Mouse (Mus musculus): ENCODE results near the gene Dock1.

Dock1 gene

DNA sequence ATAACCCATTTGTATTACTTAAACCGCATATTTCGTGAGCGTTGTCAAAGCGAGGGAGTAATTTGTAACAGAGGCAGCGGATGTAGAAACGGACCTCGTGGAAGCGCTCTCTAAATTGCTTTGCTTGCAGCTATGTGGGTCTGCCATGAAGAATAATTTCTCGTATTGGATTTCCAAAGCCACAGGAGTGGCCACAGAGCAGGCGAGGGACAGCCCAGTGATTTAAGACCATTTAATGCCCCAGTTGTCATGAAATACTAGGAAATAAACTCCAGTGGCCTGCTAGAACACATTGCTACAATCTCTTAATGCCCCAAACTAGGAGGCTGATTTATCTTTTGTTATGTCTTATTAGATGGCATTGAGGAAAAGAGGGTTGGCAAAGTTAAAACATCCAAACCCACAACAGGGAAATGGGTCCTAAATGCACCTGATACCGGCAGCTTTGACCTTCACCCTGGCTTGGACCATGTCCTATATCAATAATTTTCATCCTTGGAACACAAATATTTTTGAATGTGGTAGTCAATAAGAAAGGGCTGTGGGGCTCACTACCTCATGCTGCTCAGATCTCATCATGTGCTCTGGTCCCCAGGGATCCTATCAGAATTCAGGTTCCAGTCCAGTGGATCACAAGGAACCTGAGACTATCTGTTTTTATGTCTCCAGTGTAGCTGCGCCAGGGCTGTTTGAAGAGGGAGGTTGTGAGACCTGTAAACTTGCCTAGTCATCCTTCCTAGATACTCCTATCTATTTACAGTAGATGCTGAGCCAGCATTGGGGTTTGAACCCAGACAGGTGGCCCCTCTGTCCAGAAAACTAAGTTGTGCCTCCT is 373.7 kb downstream of the Dock1 start:
- no peak for DNase-seq (ENCODE audit: extremely low spot score, low read depth, low spot score)

DNA sequence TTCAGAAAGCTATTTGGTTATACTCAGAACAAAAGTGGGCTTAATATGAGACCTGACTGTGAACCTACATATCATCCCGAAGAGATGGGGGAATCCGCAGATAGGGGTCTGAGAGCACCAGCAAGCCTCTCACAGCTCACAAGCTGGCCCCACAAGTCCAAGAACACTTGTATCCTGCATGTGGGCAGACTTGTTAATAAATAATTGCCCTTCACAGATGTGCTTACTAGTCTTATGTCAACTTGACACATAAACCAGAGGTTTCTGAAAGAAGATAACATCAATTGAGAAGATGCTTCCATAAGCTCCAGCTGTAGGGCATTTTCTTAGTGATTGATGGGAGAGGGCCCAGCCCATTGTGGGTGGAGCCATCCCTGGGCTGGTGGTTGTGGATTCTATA is 379.0 kb downstream of the Dock1 start:
- DNase-seq (ENCODE audit: extremely low spot score, low read depth, low spot score) = no peak

DNA sequence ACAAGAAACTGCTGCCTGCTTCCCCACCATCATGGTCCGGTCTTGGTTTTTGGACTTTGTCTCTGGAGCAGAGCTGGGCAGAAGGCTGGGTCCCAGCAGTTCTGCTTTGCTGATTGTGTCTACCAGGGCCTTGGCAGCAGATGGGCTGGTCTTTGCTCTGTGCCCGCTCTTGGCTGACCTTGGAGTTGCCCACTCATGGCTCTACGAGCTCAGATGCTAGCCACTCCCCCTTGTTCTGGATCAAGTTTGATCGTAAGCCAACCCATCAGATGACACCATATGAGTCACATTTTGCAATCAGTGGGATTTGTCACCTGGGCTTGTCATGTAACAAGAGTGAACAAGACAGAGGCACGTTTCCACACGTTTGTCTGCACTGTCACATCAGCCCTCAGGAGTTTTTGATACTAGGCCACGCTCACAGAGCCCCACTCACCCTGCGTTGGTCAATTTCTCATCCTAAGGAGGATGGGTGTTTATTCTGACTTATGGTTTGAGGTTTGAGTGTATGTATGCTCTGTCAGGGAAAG is 382.8 kb downstream of the Dock1 start:
- DNase-seq (ENCODE audit: extremely low spot score, low read depth, low spot score) = no peak

DNA sequence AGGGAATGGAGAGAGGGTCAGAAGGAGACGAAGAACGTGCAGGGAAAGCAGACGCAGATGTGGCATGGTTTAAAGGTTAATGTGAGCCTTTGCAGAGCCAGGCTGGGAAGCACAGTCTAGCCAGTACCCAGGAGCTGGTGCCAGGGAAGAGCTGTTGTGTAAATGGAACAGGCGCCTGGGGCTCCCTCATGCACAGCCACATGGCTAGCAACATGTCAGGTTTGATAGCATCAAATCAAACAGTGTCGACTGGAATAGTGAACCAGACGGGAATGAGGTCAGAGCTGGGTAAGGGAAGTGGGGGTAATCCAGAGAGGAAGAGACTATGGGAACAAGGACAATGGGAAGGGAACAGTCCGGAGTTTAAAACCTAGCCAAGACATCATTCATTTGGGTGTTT is 384.2 kb downstream of the Dock1 start:
- no peak for DNase-seq (ENCODE audit: extremely low spot score, low read depth, low spot score)

DNA sequence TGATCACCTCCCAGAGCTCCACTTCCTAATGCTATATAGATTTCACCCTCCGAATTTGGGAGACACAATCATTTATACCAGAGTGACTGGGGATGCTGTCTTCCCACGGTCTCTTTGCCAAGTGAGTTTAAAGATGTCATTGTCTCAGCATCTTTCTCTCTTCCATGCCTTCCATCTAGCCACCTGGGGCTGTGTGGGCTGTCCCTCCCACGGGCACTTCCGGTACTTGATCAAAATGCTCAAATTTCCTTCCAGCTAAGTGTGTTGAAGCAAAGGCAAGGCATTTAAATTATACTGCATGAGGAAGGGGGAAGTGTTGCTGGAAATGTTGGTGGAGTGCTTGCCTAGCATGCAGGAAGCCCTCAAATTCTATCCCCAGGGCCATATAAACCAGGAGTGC is 388.6 kb downstream of the Dock1 start:
- no peak for DNase-seq (ENCODE audit: extremely low spot score, low read depth, low spot score)

DNA sequence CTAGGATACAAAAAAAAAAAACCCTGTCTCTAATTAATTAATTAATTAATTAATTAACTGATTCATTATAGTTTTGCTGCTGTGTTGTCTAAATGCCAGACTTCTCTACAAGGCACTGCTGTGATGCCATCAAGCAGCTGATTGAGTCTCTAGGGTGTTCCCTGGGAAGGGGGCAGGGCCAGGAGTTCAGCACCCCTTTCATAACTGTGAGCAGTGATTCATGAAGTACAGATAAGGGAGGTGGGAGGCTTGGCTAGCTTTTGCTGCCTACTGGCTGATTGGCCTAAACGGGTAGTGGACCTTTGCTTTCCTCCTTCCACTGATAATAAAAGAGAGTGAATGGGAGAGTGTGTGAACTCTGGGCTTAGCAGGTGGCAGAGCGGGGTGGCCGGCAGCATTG is 389.1 kb downstream of the Dock1 start:
- no peak for DNase-seq (ENCODE audit: extremely low spot score, low read depth, low spot score)

DNA sequence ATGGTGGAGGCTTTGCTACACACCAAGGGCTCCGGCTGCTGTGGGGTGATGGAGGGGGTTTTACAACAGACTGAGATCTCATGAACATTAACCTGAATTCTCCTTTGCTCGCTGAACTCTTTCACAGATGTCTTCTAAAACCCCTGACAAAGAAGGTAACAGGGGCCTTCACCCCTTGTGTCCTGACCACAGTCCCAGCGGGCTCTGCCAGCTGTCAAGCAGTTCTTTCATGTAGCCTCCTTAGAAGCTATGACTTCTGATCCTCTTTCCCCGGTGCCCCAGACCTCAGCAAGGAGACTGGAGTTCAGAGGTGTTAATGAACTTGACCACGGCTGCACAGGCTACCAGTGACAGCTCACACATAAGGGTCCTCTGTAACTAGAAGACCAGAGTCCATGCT is 393.4 kb downstream of the Dock1 start:
- DNase-seq (ENCODE audit: extremely low spot score, low read depth, low spot score) = no peak

DNA sequence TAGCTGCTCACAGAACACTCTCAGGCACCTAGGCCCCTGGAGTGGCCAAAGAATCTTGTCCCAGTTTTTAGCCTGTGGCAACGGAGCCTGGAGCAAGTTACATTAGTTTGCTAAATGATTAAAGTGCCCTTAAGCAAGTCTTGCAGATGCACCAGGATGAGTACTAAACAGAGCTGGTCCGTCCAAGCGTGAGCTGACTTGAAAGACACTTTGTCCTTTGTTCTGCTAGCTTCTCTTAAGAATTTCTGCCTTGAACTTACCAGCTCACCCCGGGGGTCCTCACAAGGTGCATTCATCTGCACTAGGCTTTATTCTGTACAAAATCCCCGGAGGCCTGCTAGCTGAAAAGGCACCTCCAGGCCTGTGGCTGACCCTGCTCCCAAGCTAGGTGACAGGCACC is 394.8 kb downstream of the Dock1 start:
- DNase-seq (ENCODE audit: extremely low spot score, low read depth, low spot score) = no peak

DNA sequence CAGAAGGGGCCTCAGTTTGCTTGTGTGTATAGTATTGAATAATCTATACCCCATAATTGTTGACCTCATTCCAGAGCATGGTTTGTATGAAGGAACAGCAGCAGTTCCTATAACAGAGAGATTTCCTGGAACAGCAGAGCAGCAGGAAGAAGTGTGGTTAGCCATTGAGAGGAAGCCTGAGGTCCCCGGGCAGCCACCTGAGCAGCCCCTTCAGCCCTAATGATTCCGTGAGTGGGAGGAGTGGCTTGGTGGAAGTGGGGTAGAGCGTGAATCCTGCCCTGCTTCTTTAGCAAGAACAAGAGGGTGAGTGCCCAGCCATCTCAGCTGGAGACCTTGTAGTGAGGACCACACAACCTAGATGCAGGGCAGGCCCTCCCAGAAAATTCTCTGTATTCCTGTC is 398.4 kb downstream of the Dock1 start:
- no peak for DNase-seq (ENCODE audit: extremely low spot score, low read depth, low spot score)

DNA sequence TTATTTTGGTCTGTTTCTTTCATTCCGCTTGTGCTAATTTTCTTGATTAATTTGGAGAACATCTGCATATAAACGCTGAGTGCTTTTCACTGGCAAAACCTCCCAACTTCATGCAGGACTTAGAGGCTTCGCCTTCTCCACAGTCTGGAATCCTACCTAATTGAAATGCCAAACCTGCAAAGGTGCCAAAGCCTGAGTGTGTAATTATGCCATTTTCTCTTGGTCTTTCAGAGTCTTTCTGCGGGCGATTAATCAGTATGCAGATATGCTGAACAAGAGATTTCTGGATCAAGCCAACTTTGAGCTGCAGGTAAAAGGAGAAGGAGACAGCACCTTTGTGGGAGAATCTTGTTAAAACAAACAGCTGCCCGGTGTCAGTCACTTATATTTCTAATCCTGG is 406.4 kb downstream of the Dock1 start:
- DNase-seq (ENCODE audit: extremely low spot score, low read depth, low spot score) = no peak

DNA sequence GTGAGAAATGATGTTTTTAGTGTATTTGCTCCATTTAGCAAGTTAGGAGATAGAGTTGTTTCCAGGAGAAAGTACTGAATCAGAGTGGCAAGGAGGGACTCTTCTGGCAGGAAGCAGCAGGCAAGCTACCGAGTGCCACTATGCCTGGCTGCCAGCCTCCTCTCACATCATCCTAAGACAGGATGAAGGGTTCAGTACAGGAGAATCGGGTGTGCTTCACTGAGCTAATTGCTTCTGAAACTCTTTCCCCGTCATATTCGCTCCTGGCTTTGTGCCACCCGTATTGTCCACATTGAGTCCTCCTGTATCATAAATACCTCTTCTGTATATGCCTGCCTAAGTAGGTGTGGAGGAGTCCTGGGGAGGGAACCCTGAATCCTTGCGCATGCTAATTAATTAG is 406.9 kb downstream of the Dock1 start:
- no peak for DNase-seq (ENCODE audit: extremely low spot score, low read depth, low spot score)

DNA sequence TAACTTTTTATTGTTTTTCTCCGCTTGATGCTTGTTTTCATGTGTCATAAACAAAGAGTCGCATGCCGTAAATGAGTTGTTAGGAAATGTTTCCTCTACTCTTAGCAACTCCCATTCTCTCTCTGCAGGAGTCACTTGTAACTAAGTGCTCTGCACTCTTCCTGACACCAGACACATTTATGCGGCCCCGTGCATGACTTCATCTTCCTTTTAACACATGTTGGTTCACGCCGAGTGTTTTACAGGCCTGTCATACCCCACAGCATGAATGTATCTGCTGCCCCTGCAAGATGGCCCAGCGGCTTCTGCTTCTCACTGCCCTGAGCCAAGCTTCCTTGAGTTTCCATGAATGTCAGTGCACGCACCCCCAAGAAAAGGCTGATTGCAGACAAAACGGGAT is 407.4 kb downstream of the Dock1 start:
- no peak for DNase-seq (ENCODE audit: extremely low spot score, low read depth, low spot score)

DNA sequence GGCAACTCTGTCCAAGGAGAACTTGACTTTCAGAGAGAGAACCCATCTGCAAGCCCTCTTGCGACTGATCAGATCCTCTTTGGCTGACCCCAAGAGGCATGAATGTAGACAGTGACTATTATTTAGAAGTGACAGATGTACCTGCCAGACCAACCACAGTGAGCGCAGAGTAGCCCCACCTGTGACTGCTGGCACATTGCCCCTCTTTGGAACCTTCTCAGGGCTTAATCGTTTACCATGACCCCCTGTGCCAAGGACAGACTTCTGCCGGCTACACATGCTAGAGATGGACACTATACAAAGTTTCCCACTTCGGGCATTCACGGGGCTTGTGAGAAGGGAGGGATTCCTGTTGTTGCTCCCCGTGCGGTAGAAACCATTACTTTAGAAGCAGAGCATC is 413.0 kb downstream of the Dock1 start:
- no peak for DNase-seq (ENCODE audit: extremely low spot score, low read depth, low spot score)

DNA sequence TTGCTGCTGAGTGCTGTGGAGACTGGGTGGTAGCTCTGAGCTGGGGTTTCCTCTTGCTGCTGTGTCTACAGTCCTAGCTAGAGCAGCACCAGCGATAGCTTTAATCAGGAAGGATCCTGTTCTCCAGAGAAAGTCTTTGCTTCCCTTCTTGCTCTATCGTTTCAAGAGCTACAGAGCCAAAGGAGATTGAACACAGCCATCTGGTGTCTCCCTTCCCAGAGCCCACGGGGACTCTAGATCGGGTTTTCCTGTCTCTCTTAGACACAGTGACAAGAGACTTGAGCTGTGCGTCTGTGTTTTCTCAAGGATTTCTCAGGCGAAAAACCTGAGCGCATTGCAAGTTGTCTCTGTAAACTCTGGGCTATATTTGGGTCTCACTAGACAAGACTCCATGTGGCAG is 413.6 kb downstream of the Dock1 start:
- DNase-seq (ENCODE audit: extremely low spot score, low read depth, low spot score) = no peak

DNA sequence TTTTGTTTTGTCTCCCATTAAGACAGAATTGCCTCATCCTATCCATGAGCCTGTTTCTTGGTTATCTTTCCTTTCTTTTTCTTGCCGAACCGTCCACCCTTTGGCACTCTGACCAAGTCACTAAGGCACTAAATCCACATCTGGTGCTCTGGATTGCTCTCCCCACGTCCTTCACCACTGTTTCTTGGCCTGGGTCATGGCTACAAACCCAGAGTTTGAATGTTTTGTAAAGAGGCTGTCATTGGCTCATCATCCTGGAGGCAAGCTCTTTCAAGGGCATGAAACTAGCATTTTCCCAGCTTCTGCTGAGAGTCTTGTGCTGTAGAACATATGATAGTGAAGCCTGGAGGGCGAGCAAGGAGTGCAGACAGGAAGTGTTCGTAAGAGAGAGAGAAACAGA is 416.1 kb downstream of the Dock1 start:
- DNase-seq (ENCODE audit: extremely low spot score, low read depth, low spot score) = no peak

DNA sequence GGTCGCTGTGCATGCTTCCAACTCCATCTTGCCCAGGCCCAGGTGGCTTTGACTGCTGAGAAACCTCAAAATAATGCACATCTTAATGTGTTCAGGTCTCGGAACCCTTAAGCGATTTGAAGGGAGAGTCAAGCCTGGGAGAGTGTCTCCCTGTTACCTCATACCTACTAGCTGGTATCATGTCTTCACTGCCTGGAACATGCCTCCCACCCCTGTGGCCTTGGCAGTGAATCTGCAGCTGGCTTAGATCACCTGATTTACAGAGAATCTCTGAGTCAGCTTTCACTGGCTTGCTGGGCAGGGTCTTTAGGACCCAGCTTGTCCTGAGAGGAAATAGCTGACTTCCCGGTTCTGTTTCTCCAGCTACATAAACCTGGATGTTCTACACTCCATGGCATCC is 419.2 kb downstream of the Dock1 start:
- DNase-seq (ENCODE audit: extremely low spot score, low read depth, low spot score) = no peak

DNA sequence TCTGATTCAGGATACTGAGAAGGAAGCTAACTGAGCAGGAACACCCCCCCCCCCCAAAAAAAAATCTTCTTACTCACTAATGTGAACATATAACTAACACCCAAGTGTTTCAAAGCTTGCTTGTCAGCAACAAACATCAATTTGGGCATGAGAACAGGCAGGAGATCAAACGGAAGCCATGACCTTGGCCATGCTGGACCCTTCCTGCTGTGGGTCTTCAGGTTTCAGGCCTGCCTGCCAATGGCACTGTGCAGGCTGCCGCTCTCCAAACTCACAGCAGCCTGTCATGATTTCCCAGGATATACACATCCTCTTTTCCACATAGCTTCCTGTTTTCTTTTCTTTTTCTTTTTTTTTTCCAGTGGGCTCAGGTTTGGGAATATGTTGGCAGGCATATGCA is 423.4 kb downstream of the Dock1 start:
- no peak for DNase-seq (ENCODE audit: extremely low spot score, low read depth, low spot score)

DNA sequence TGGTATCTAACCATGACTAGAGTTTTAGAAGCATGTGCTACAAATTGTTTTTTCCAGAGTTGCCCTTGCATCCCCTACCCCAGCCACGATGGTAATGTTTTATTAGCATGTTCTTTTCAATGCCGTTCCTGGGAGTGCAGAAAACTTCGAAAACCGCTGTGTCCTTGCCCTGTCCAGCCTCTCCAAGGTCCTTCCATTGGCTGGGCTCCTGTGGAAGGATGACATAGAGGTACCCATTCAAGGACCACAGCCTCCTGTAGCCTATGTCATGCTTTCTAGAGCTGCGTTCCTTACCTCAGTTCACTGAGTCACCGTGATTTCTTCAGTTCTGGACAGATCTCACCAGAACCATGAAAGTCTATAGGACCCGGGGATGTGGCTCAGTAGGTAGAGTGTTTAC is 431.5 kb downstream of the Dock1 start:
- no peak for DNase-seq (ENCODE audit: extremely low spot score, low read depth, low spot score)

DNA sequence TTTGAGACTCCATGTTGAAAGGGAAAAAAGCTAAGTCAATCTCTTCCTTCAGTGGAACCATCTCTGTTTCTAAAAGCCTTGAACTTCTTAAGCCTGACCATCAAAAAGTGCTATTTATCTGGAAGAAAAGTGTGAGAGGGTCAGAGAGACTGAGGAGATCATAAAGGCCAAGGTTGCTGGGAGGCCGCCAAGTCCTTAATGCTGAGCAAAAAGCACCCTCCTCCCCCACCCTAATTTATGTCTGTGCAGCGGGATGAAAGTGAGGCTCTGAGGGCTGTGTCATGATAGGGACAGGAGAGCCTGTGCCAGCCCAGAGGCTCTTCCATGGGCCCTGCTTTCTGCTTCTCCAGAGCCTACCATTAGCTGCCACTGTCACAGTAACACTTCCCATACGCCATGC is 436.1 kb downstream of the Dock1 start:
- DNase-seq (ENCODE audit: extremely low spot score, low read depth, low spot score) = no peak

DNA sequence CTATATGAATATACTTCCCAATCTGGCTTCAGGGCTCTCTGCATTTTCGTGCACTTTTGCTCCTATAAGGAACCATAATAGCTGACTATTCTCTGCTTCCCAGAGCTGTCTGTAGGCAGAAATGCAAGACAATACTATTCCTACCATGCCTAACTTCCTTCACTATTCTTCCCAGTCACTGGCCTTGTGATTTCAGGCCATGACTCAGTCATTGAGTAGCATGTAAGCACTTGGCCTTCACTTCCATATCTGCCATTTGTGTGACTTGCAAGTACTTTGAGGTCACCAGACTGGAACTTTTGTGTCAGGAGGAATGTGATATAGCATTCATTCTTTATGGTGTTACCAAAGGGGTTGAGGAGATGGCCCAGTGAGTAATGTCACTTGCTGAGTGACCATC is 439.9 kb downstream of the Dock1 start:
- no peak for DNase-seq (ENCODE audit: extremely low spot score, low read depth, low spot score)

DNA sequence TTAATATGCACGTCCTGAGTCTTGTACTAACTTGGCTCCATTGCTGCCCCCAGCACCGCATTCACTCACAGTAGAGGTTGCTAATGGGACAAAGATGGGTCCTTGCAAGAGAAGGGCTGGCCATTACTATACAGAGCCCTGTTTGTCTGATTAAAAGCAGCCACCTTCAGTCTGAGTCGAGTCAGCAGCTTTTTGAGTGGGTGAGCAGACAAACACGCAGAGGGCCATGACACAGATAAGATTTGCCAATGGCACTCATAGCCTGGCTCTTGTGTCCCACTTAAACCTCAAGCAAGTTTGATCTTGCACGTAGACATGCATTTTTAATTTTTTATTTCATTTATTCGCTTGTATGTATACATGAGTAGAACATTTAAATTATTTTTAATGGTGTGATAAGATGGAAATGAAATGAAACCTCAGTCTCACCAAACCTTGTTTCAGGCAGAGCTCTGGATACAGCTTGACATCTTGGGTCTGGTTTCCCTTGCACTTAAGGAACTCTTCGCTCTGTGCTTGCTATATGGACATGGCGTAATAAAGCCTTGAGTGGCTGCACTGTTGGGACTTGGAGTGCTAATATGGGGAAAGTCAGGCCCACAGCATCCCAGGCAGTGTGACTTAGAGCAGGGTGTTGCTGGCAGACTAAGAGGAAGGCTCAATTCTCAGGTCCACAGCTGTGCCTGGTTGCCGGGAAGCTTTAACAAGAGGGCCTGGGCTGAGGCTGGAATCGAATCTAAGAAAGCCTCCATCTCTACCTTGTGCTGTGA is 455.0 kb downstream of the Dock1 start:
- no peak for DNase-seq (ENCODE audit: extremely low spot score, low read depth, low spot score)

DNA sequence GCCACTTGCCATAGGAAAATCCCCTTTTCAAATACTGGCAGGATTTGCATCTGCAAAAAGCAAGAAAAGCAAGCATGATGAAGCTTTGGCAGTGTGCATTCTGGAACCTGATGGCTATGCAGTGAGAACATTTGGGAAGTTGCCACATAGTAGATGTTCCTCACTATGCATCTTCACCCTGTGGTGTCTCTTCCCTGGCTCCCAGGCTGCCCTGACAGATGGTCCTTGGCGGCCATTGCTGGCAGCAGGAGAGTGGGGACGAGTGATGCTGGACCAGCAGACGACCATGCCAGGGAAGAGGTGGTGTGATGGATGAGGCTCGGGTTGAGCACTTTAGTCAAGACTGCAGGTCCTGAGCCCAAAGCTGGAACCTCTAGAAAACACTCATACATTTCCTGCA is 462.0 kb downstream of the Dock1 start:
- no peak for DNase-seq (ENCODE audit: extremely low spot score, low read depth, low spot score)
